Mouse (Mus musculus) cerebellum, adult 9-11 months (tissue): Measurements from ENCODE around the gene Numbl.

ENCODE experiments used
- DNase-seq: peaks from one replicate; pipeline ENCODE4 v3.0.0; 2022

The Numbl gene

GRCm38 (mm10) chr7:27298033-27298610 is 39.9 kb downstream of the Numbl start:
- DNase-seq, result no peak

GRCm38 (mm10) chr7:27298816-27299215 is 40.6 kb downstream of the Numbl start:
- peak; percentile 59 for DNase-seq

- no peak for DNase-seq
Observed at GRCm38 (mm10) chr7:27300351-27300750, 42.1 kb downstream of the Numbl start.

GRCm38 (mm10) chr7:27300801-27301200 is 42.6 kb downstream of the Numbl start:
- no peak for DNase-seq

- DNase-seq, result peak; percentile 63
Observed at GRCm38 (mm10) chr7:27302172-27302571, 43.9 kb downstream of the Numbl start.

GRCm38 (mm10) chr7:27305091-27305730 is 47.0 kb downstream of the Numbl start:
- no peak for DNase-seq

- no peak for DNase-seq
Observed at GRCm38 (mm10) chr7:27306161-27307160, 48.2 kb downstream of the Numbl start.

GRCm38 (mm10) chr7:27307551-27307950 is 49.3 kb downstream of the Numbl start:
- DNase-seq, result no peak

GRCm38 (mm10) chr7:27308821-27309549 is 50.8 kb downstream of the Numbl start:
- no peak for DNase-seq

- no peak for DNase-seq
Observed at GRCm38 (mm10) chr7:27309832-27310231, 51.6 kb downstream of the Numbl start.

GRCm38 (mm10) chr7:27310306-27310705 is 52.1 kb downstream of the Numbl start:
- DNase-seq, result peak; percentile 61

- no peak for DNase-seq
Observed at GRCm38 (mm10) chr7:27310996-27311535, 52.8 kb downstream of the Numbl start.

GRCm38 (mm10) chr7:27311651-27312284 is 53.5 kb downstream of the Numbl start:
- no peak for DNase-seq

GRCm38 (mm10) chr7:27314393-27314792 is 56.2 kb downstream of the Numbl start:
- no peak for DNase-seq

- DNase-seq, result peak; percentile 49
Observed at GRCm38 (mm10) chr7:27315958-27316357, 57.7 kb downstream of the Numbl start.

- DNase-seq, result no peak
Observed at GRCm38 (mm10) chr7:27319411-27319810, 61.2 kb downstream of the Numbl start.

GRCm38 (mm10) chr7:27322291-27322690 is 64.1 kb downstream of the Numbl start:
- DNase-seq, result no peak

- DNase-seq, result no peak
Observed at GRCm38 (mm10) chr7:27323001-27323400, 64.8 kb downstream of the Numbl start.

- no peak for DNase-seq
Observed at GRCm38 (mm10) chr7:27324161-27324560, 65.9 kb downstream of the Numbl start.

GRCm38 (mm10) chr7:27324928-27325327 is 66.7 kb downstream of the Numbl start:
- DNase-seq, result no peak

GRCm38 (mm10) chr7:27325697-27326096 is 67.5 kb downstream of the Numbl start:
- peak; percentile 72 for DNase-seq
